Mouse (Mus musculus): Measurements from ENCODE around the gene Srp9. TPM values are rescaled to one million over a fixed set of nuclear protein-coding genes. Genes with fewer than 3 reads are reported as not detected.

Gene Srp9
- polyA plus RNA-seq, 2 experiments = 101 to 166 TPM

- WGBS = 50% methylated on average over 14 of the region's 14 CpGs
- Histone ChIP-seq H3K4me2 (replicated peaks; ENCODE audit: low read depth, low read length, severe bottlenecking) (no peak overlapping the region), H3K27me3 (ENCODE audit: control insufficient read depth, insufficient read depth, low read length) (no peaks in the 10 kb centered on the region), H3K4me3 (replicated peaks; ENCODE audit: low read length) (no peak overlapping the region), H3K36me3 (ENCODE audit: control insufficient read depth, insufficient read depth, low read length) (no peaks in the 10 kb centered on the region), H3K4me1 (ENCODE audit: control insufficient read depth, insufficient read depth, low read length) (peaks cover 42% of the 10 kb centered on the region), H3K9ac (ENCODE audit: low read depth, low read length, severe bottlenecking) (no peak overlapping the region), H3K27ac (replicated peaks; ENCODE audit: low read depth, low read length) (no peak overlapping the region), H3K9me3 (ENCODE audit: control insufficient read depth, low read length) (no peaks in the 10 kb centered on the region)
- TF ChIP-seq POLR2A (IDR thresholded peaks at IDR 0.05; ENCODE audit: borderline replicate concordance, extremely low read depth, insufficient read depth, insufficient read length) = no peak
- DNase-seq (ENCODE audit: low spot score) (no peak), ATAC-seq (ENCODE audit: low FRiP score, low read depth) (no peak)
These were observed 12.9 kb upstream of the Srp9 start for GRCm38 (mm10) chr1:182111386-182112317.

GRCm38 (mm10) chr1:182112385-182112784 is 12.2 kb upstream of the Srp9 start:
- Histone ChIP-seq H3K27ac (replicated peaks; ENCODE audit: low read depth, low read length) (no peak overlapping the region), H3K9me3 (ENCODE audit: control insufficient read depth, low read length) (no peaks in the 10 kb centered on the region)
- no peak for ATAC-seq (ENCODE audit: low FRiP score, low read depth)

GRCm38 (mm10) chr1:182113131-182113530 is 11.4 kb upstream of the Srp9 start:
- DNase-seq (ENCODE audit: low spot score) (no peak), ATAC-seq (ENCODE audit: low FRiP score, low read depth) (0 out of 2 replicates have a peak, but pooled peaks have one; percentile 6)
- TF ChIP-seq POLR2A (IDR thresholded peaks at IDR 0.05; ENCODE audit: borderline replicate concordance, extremely low read depth, insufficient read depth, insufficient read length) = no peak
- Histone ChIP-seq H3K4me1 (ENCODE audit: control insufficient read depth, insufficient read depth, low read length) (peaks cover 40% of the 10 kb centered on the region), H3K4me2 (replicated peaks; ENCODE audit: low read depth, low read length, severe bottlenecking) (no peak overlapping the region), H3K27ac (replicated peaks; ENCODE audit: low read depth, low read length) (no peak overlapping the region), H3K36me3 (ENCODE audit: control insufficient read depth, insufficient read depth, low read length) (no peaks in the 10 kb centered on the region), H3K9ac (ENCODE audit: low read depth, low read length, severe bottlenecking) (no peak overlapping the region), H3K9me3 (ENCODE audit: control insufficient read depth, low read length) (no peaks in the 10 kb centered on the region), H3K27me3 (ENCODE audit: control insufficient read depth, insufficient read depth, low read length) (no peaks in the 10 kb centered on the region), H3K4me3 (replicated peaks; ENCODE audit: low read length) (no peak overlapping the region)
- WGBS = 85% methylated on average over 11 of the region's 11 CpGs

More at GRCm38 (mm10) chr1:182112385-182112784, 12.2 kb upstream of the Srp9 start:
- no peak for DNase-seq (ENCODE audit: low spot score)
- Histone ChIP-seq H3K4me3 (replicated peaks; ENCODE audit: low read length) (no peak overlapping the region), H3K9ac (ENCODE audit: low read depth, low read length, severe bottlenecking) (no peak overlapping the region), H3K27me3 (ENCODE audit: control insufficient read depth, insufficient read depth, low read length) (no peaks in the 10 kb centered on the region), H3K4me2 (replicated peaks; ENCODE audit: low read depth, low read length, severe bottlenecking) (no peak overlapping the region), H3K4me1 (ENCODE audit: control insufficient read depth, insufficient read depth, low read length) (peaks cover 42% of the 10 kb centered on the region), H3K36me3 (ENCODE audit: control insufficient read depth, insufficient read depth, low read length) (no peaks in the 10 kb centered on the region)
- no peak for TF ChIP-seq POLR2A (IDR thresholded peaks at IDR 0.05; ENCODE audit: borderline replicate concordance, extremely low read depth, insufficient read depth, insufficient read length)
- WGBS = 89% methylated on average over 15 of the region's 15 CpGs

- H3K9me3 ChIP-seq (ENCODE audit: control insufficient read depth, low read length) = no peaks in the 10 kb centered on the region
- peaks cover 34% of the 10 kb centered on the region for H3K4me1 ChIP-seq (ENCODE audit: control insufficient read depth, insufficient read depth, low read length)
- no peaks in the 10 kb centered on the region for H3K27me3 ChIP-seq (ENCODE audit: control insufficient read depth, insufficient read depth, low read length)
- no peak overlapping the region for H3K4me3 ChIP-seq (replicated peaks; ENCODE audit: low read length)
- WGBS = 33% methylated on average over 19 of the region's 19 CpGs
- ATAC-seq (ENCODE audit: low FRiP score, low read depth) (no peak), DNase-seq (ENCODE audit: low spot score) (no peak)
- no peak for TF ChIP-seq POLR2A (IDR thresholded peaks at IDR 0.05; ENCODE audit: borderline replicate concordance, extremely low read depth, insufficient read depth, insufficient read length)
- H3K4me2 ChIP-seq (replicated peaks; ENCODE audit: low read depth, low read length, severe bottlenecking) = no peak overlapping the region
- no peaks in the 10 kb centered on the region for H3K36me3 ChIP-seq (ENCODE audit: control insufficient read depth, insufficient read depth, low read length)
- H3K9ac ChIP-seq (ENCODE audit: low read depth, low read length, severe bottlenecking) = no peak overlapping the region
- no peak overlapping the region for H3K27ac ChIP-seq (replicated peaks; ENCODE audit: low read depth, low read length)
These were observed 10.7 kb upstream of the Srp9 start for GRCm38 (mm10) chr1:182113587-182114500.

- no peak for ATAC-seq (ENCODE audit: low FRiP score, low read depth)
- no peaks in the 10 kb centered on the region for H3K9me3 ChIP-seq (ENCODE audit: control insufficient read depth, low read length)
- no peaks in the 10 kb centered on the region for H3K36me3 ChIP-seq (ENCODE audit: control insufficient read depth, insufficient read depth, low read length)
- no peak overlapping the region for H3K4me2 ChIP-seq (replicated peaks; ENCODE audit: low read depth, low read length, severe bottlenecking)
- no peak overlapping the region for H3K4me3 ChIP-seq (replicated peaks; ENCODE audit: low read length)
- WGBS = 22% methylated on average over 5 of the region's 5 CpGs
- H3K9ac ChIP-seq (ENCODE audit: low read depth, low read length, severe bottlenecking) = no peak overlapping the region
- no peaks in the 10 kb centered on the region for H3K27me3 ChIP-seq (ENCODE audit: control insufficient read depth, insufficient read depth, low read length)
- no peak for TF ChIP-seq POLR2A (IDR thresholded peaks at IDR 0.05; ENCODE audit: borderline replicate concordance, extremely low read depth, insufficient read depth, insufficient read length)
- peak; percentile 38 for DNase-seq (ENCODE audit: low spot score)
- H3K4me1 ChIP-seq (ENCODE audit: control insufficient read depth, insufficient read depth, low read length) = peaks cover 34% of the 10 kb centered on the region
- H3K27ac ChIP-seq (replicated peaks; ENCODE audit: low read depth, low read length) = no peak overlapping the region
These were observed 9.3 kb upstream of the Srp9 start for GRCm38 (mm10) chr1:182115197-182115596.
